Mouse (Mus musculus): ENCODE measurements around the gene Gm10401. TPM values are rescaled to one million over a fixed set of nuclear protein-coding genes. Genes with fewer than 3 reads are reported as not detected.

Gm10401 gene
- polyA plus RNA-seq, 1 experiment from 2014 or later = 60.9 TPM

DNA sequence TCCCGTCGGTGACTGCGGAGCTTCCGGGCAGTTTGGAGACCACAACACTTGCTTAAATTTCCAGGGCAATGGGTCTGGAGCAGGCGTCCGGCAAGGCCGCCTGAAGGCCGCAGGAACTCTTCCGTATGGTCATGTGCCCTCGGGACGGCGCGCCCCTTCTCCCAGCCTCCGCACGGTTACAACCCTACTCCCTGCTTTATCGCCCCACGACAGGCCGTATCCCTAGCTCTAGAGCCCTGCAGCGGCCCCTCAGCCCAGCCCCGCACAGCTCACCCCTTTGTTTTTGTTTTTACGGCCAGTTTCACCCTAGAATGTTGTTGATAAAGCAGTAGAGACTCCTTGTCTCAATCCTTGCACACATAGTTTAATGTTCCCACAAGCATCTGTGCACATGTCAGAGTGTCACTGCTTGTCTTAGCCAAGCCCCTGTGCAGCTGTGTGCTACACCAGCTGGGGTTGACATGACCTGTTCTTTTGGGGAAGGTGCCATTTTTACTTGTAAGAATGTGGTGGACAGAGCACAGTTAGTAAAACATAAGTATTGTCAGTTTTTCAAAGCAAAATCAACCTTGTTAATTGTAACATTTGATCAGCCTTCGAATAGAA is 44.2 kb downstream of the Gm10401 start:
- 64% methylated on average over 22 of the region's 22 CpGs for WGBS
- no peak overlapping the region for H3K4me3 ChIP-seq (ENCODE audit: low read depth, low read length)
- H3K9me3 ChIP-seq (ENCODE audit: control insufficient read depth, low read length) = no peaks in the 10 kb centered on the region
- ATAC-seq (ENCODE audit: low read depth) = no peak
- H3K4me2 ChIP-seq (ENCODE audit: low read depth, low read length) = no peak overlapping the region
- no peaks in the 10 kb centered on the region for H3K27me3 ChIP-seq (ENCODE audit: control insufficient read depth, insufficient read depth, low read length)
- H3K27ac ChIP-seq (ENCODE audit: low read depth, low read length) = no peak overlapping the region
- H3K4me1 ChIP-seq (ENCODE audit: control insufficient read depth, insufficient read depth, low read length) = 0 out of 2 replicates have a peak, but pooled peaks cover 8% of the 10 kb centered on the region
- H3K9ac ChIP-seq (replicated peaks; ENCODE audit: low read depth, low read length) = no peak overlapping the region
- no peaks in the 10 kb centered on the region for H3K36me3 ChIP-seq (ENCODE audit: control insufficient read depth, insufficient read depth, low read length)

DNA sequence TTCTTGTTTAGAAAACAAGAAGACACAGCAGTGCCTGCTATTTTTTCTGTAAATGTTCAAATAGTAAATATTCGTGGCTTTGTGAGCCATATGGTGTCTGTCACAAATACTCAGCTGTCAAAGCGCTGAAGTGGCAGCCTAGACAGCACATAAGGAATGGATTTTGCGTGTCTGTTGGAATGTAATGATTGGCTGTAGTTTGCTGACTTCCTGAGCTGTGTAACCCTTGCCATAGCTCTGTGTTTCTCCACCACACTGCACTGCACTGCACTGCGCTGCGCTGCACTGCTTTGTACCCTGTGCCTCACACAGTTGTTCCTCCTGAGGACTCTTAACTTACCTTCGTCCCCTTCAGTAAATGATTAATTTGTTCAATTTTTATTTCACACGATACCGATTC is 45.5 kb downstream of the Gm10401 start:
- Histone ChIP-seq H3K4me2 (ENCODE audit: low read depth, low read length) (no peak overlapping the region), H3K27me3 (ENCODE audit: control insufficient read depth, insufficient read depth, low read length) (no peaks in the 10 kb centered on the region), H3K27ac (ENCODE audit: low read depth, low read length) (no peak overlapping the region), H3K9me3 (ENCODE audit: control insufficient read depth, low read length) (no peaks in the 10 kb centered on the region), H3K9ac (replicated peaks; ENCODE audit: low read depth, low read length) (no peak overlapping the region), H3K4me3 (ENCODE audit: low read depth, low read length) (no peak overlapping the region), H3K36me3 (ENCODE audit: control insufficient read depth, insufficient read depth, low read length) (no peaks in the 10 kb centered on the region), H3K4me1 (ENCODE audit: control insufficient read depth, insufficient read depth, low read length) (0 out of 2 replicates have a peak, but pooled peaks cover 8% of the 10 kb centered on the region)
- ATAC-seq (ENCODE audit: low read depth) = no peak
- WGBS = 77% methylated on average over 8 of the region's 8 CpGs

GRCm38 (mm10) chr5:115050776-115051175 is 47.3 kb downstream of the Gm10401 start:
- ATAC-seq (ENCODE audit: low read depth) = no peak
- Histone ChIP-seq H3K27me3 (ENCODE audit: control insufficient read depth, insufficient read depth, low read length) (no peaks in the 10 kb centered on the region), H3K4me2 (ENCODE audit: low read depth, low read length) (no peak overlapping the region), H3K4me3 (ENCODE audit: low read depth, low read length) (no peak overlapping the region), H3K27ac (ENCODE audit: low read depth, low read length) (no peak overlapping the region), H3K9me3 (ENCODE audit: control insufficient read depth, low read length) (no peaks in the 10 kb centered on the region), H3K9ac (replicated peaks; ENCODE audit: low read depth, low read length) (no peak overlapping the region), H3K36me3 (ENCODE audit: control insufficient read depth, insufficient read depth, low read length) (no peaks in the 10 kb centered on the region), H3K4me1 (ENCODE audit: control insufficient read depth, insufficient read depth, low read length) (0 out of 2 replicates have a peak, but pooled peaks cover 8% of the 10 kb centered on the region)
- 86% methylated on average over 6 of the region's 6 CpGs for WGBS

- Histone ChIP-seq H3K27me3 (ENCODE audit: control insufficient read depth, insufficient read depth, low read length) (no peaks in the 10 kb centered on the region), H3K4me2 (ENCODE audit: low read depth, low read length) (no peak overlapping the region), H3K27ac (ENCODE audit: low read depth, low read length) (no peak overlapping the region), H3K4me1 (ENCODE audit: control insufficient read depth, insufficient read depth, low read length) (0 out of 2 replicates have a peak, but pooled peaks cover 8% of the 10 kb centered on the region), H3K9me3 (ENCODE audit: control insufficient read depth, low read length) (no peaks in the 10 kb centered on the region), H3K9ac (replicated peaks; ENCODE audit: low read depth, low read length) (no peak overlapping the region), H3K36me3 (ENCODE audit: control insufficient read depth, insufficient read depth, low read length) (no peaks in the 10 kb centered on the region), H3K4me3 (ENCODE audit: low read depth, low read length) (no peak overlapping the region)
- no peak for ATAC-seq (ENCODE audit: low read depth)
- 84% methylated on average over 6 of the region's 6 CpGs for WGBS
Observed at GRCm38 (mm10) chr5:115049692-115050091, 48.4 kb downstream of the Gm10401 start.

Other genes with a start within 250 kb of the Gm10401 start
- gene 4930519G04Rik, start 244.6 kb downstream of the Gm10401 start, polyA plus RNA-seq (2014; fragmentation: Nextera tagmentation; extraction: Ambion mirVana) = not detected in 2 replicates
- gene Gm9936, start 239.6 kb downstream of the Gm10401 start, polyA plus RNA-seq (2014; fragmentation: Nextera tagmentation; extraction: Ambion mirVana) = 2.3 and 3.5 TPM in 2 replicates
- gene Oasl2, start 201.4 kb downstream of the Gm10401 start, polyA plus RNA-seq (2014; fragmentation: Nextera tagmentation; extraction: Ambion mirVana) = 3.2 and 4.3 TPM in 2 replicates
- gene Oasl1, start 175.1 kb downstream of the Gm10401 start, polyA plus RNA-seq (2014; fragmentation: Nextera tagmentation; extraction: Ambion mirVana) = 0.52 and 0.55 TPM in 2 replicates
- 125 and 139 TPM in 2 replicates for gene 2210016L21Rik, start 156.1 kb downstream of the Gm10401 start, polyA plus RNA-seq (2014; fragmentation: Nextera tagmentation; extraction: Ambion mirVana)
- 0.11 TPM in 1 of 2 replicates, not detected in the other for gene Hnf1a, start 127.2 kb downstream of the Gm10401 start, polyA plus RNA-seq (2014; fragmentation: Nextera tagmentation; extraction: Ambion mirVana)
- gene Sppl3, start 87.2 kb downstream of the Gm10401 start, polyA plus RNA-seq (2014; fragmentation: Nextera tagmentation; extraction: Ambion mirVana) = 32.7 and 33.4 TPM in 2 replicates
- 11.3 and 11.7 TPM in 2 replicates for gene Acads, start 21.1 kb upstream of the Gm10401 start, polyA plus RNA-seq (2014; fragmentation: Nextera tagmentation; extraction: Ambion mirVana)
- gene Unc119b, start 36.7 kb upstream of the Gm10401 start, polyA plus RNA-seq (2014; fragmentation: Nextera tagmentation; extraction: Ambion mirVana) = 27.9 and 33.9 TPM in 2 replicates
- gene Mlec, start 59.9 kb upstream of the Gm10401 start, polyA plus RNA-seq (2014; fragmentation: Nextera tagmentation; extraction: Ambion mirVana) = 23.9 and 26.2 TPM in 2 replicates
- 28.1 and 30.3 TPM in 2 replicates for gene Cabp1, start 96.1 kb upstream of the Gm10401 start, polyA plus RNA-seq (2014; fragmentation: Nextera tagmentation; extraction: Ambion mirVana)
- gene Pop5, start 137.5 kb upstream of the Gm10401 start, polyA plus RNA-seq (2014; fragmentation: Nextera tagmentation; extraction: Ambion mirVana) = 116 and 121 TPM in 2 replicates
- 94.0 and 116 TPM in 2 replicates for gene Rnf10, start 174.6 kb upstream of the Gm10401 start, polyA plus RNA-seq (2014; fragmentation: Nextera tagmentation; extraction: Ambion mirVana)
- gene Coq5, start 181.4 kb upstream of the Gm10401 start, polyA plus RNA-seq (2014; fragmentation: Nextera tagmentation; extraction: Ambion mirVana) = 58.5 and 61.8 TPM in 2 replicates
- 1,143 and 1,163 TPM in 2 replicates for gene Dynll1, start 202.7 kb upstream of the Gm10401 start, polyA plus RNA-seq (2014; fragmentation: Nextera tagmentation; extraction: Ambion mirVana)
- gene Srsf9, start 228.9 kb upstream of the Gm10401 start, polyA plus RNA-seq (2014; fragmentation: Nextera tagmentation; extraction: Ambion mirVana) = 123 and 140 TPM in 2 replicates
- gene Gatc, start 242.9 kb upstream of the Gm10401 start, polyA plus RNA-seq (2014; fragmentation: Nextera tagmentation; extraction: Ambion mirVana) = 45.4 and 53.5 TPM in 2 replicates
- 54.5 and 59.2 TPM in 2 replicates for gene Triap1, start 242.9 kb upstream of the Gm10401 start, polyA plus RNA-seq (2014; fragmentation: Nextera tagmentation; extraction: Ambion mirVana)